Mouse (Mus musculus): Measurements from ENCODE around the gene Eva1c.

GRCm38 (mm10) chr16:90874536-90874935 is 48.0 kb downstream of the Eva1c start:
- TF ChIP-seq POLR2A (IDR thresholded peaks at IDR 0.05; ENCODE audit: borderline replicate concordance, insufficient read depth, low read length) (no peak), CTCF (IDR thresholded peaks at IDR 0.05; ENCODE audit: borderline replicate concordance, insufficient read depth, low read depth, low read length) (no peak)
